Mouse (Mus musculus) limb, embryonic 10.5 days (tissue): ENCODE measurements around the gene Prom2. TPM values are rescaled to one million over a fixed set of nuclear protein-coding genes. Genes with fewer than 3 reads are reported as not detected.

Experiments
- DNase-seq: peaks from one replicate; pipeline ENCODE4 v3.0.0-alpha.2; 2017; ENCODE audit warnings: low spot score
- H3K27ac ChIP-seq: fragments of 300-500 bp; sonication (generic); 2 replicates; pipeline ENCODE4 v1.5.1; 2016; ENCODE audit warnings: mild to moderate bottlenecking
- H3K27me3 ChIP-seq: fragments of 300-500 bp; sonication (generic); 2 replicates; pipeline ENCODE4 v1.6.1; 2016; ENCODE audit warnings: low read depth, mild to moderate bottlenecking; ENCODE audit not compliant: poor library complexity, severe bottlenecking
- H3K36me3 ChIP-seq: fragments of 300-500 bp; sonication (generic); 2 replicates; pipeline ENCODE4 v1.6.1; 2016; ENCODE audit warnings: mild to moderate bottlenecking, moderate library complexity
- H3K4me1 ChIP-seq: fragments of 300-500 bp; sonication (generic); 2 replicates; pipeline ENCODE4 v1.6.1; 2016
- H3K4me3 ChIP-seq: fragments of 300-500 bp; sonication (generic); 2 replicates; pipeline ENCODE4 v1.5.1; 2016; ENCODE audit warnings: mild to moderate bottlenecking, moderate library complexity
- H3K9me3 ChIP-seq: fragments of 300-500 bp; sonication (generic); replicated peaks from 2 replicates; pipeline ENCODE4 v1.6.1; 2016; ENCODE audit warnings: mild to moderate bottlenecking
- whole genome bisulfite sequencing: fragments of 180-500 bp; shearing (Covaris S2); methylation state at CpG from one replicate; pipeline ENCODE4 v1.1.7; 2016; 5-methylcytosine and 5-hydroxymethylcytosine counted together
- polyA plus RNA-seq: library from polyadenylated mRNA; unstranded; fragments of >200 nt; fragmentation: Nextera tagmentation; extraction: Ambion mirVana; gene quantifications from 2 replicates; pipeline ENCODE4 v1.2.1, GENCODE M21; 2016

Prom2 gene
- polyA plus RNA-seq: 2.3 and 2.6 TPM in 2 replicates

- H3K27ac ChIP-seq: peak within 1 kb of the TSS; percentile 19; the same call in 1 of the 2 replicates
- H3K9me3 ChIP-seq: no peaks in the 10 kb centered on the region
- DNase-seq: peak; percentile 59
- peak within 1 kb of the TSS; percentile 36 for H3K4me3 ChIP-seq
- H3K36me3 ChIP-seq: no peaks in the 10 kb centered on the region
- WGBS: 4% methylated on average over 29 of the region's 29 CpGs
- peaks cover 82% of the 10 kb centered on the region for H3K27me3 ChIP-seq
- peaks cover 7% of the 10 kb centered on the region for H3K4me1 ChIP-seq
Measured at GRCm38 (mm10) chr2:127541185-127541584, at the start of gene Prom2. Gene Prom2, minus strand, starts transcription at chr2:127541467.

- WGBS: 83% methylated on average over 4 of the region's 4 CpGs
- peaks cover 35% of the 10 kb centered on the region for H3K4me1 ChIP-seq
- no peak overlapping the region for H3K4me3 ChIP-seq
- peaks cover 50% of the 10 kb centered on the region for H3K36me3 ChIP-seq
- no peak for DNase-seq
- no peaks in the 10 kb centered on the region for H3K27me3 ChIP-seq
- no peaks in the 10 kb centered on the region for H3K9me3 ChIP-seq
- no peak overlapping the region for H3K27ac ChIP-seq
Measured at GRCm38 (mm10) chr2:127590840-127591239, 49.6 kb upstream of the Prom2 start.

DNA sequence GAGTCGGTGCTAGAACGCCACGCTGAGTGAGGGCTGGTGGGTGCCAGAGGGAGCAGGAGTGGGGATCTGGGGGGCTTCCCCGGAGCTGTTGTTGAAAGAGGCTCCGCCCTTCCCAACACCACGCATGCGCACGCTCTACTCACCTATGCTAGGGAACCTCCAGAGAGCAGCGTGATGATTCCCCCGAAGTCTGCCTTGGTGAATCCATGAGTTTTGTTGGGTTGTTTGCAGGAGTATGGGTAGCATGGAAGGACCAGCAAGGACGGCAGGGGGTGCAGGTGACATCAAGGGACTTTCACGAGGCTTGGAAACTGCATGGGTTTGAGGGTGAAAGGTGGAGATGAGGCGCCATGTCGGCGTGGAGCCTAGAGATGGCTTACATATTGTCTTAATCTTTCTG is 48.9 kb upstream of the Prom2 start:
- H3K4me3 ChIP-seq: no peak overlapping the region; the same call in 1 of the 2 replicates
- no peak overlapping the region for H3K27ac ChIP-seq

GRCm38 (mm10) chr2:127588897-127589296 is 47.6 kb upstream of the Prom2 start:
- 90% methylated on average over 9 of the region's 9 CpGs for WGBS
- no peaks in the 10 kb centered on the region for H3K9me3 ChIP-seq
- peaks cover 42% of the 10 kb centered on the region for H3K4me1 ChIP-seq
- no peak overlapping the region for H3K4me3 ChIP-seq
- DNase-seq: no peak
- H3K27me3 ChIP-seq: no peaks in the 10 kb centered on the region
- H3K27ac ChIP-seq: no peak overlapping the region
- H3K36me3 ChIP-seq: peaks cover 31% of the 10 kb centered on the region

More for the DNA sequence above, 48.9 kb upstream of the Prom2 start:
- DNase-seq: no peak
- Histone ChIP-seq H3K27me3 (no peaks in the 10 kb centered on the region), H3K36me3 (peaks cover 44% of the 10 kb centered on the region), H3K9me3 (no peaks in the 10 kb centered on the region), H3K4me1 (peaks cover 35% of the 10 kb centered on the region)
- 78% methylated on average over 15 of the region's 15 CpGs for WGBS

GRCm38 (mm10) chr2:127587514-127587844 is 46.2 kb upstream of the Prom2 start:
- peaks cover 46% of the 10 kb centered on the region for H3K4me1 ChIP-seq
- H3K27me3 ChIP-seq: no peaks in the 10 kb centered on the region
- H3K27ac ChIP-seq: peak overlapping the region; percentile 99
- peaks cover 19% of the 10 kb centered on the region for H3K36me3 ChIP-seq
- H3K4me3 ChIP-seq: peak overlapping the region; percentile 92
- under 1% methylated on average over 22 of the region's 22 CpGs for WGBS
- DNase-seq: no peak
- no peaks in the 10 kb centered on the region for H3K9me3 ChIP-seq

DNA sequence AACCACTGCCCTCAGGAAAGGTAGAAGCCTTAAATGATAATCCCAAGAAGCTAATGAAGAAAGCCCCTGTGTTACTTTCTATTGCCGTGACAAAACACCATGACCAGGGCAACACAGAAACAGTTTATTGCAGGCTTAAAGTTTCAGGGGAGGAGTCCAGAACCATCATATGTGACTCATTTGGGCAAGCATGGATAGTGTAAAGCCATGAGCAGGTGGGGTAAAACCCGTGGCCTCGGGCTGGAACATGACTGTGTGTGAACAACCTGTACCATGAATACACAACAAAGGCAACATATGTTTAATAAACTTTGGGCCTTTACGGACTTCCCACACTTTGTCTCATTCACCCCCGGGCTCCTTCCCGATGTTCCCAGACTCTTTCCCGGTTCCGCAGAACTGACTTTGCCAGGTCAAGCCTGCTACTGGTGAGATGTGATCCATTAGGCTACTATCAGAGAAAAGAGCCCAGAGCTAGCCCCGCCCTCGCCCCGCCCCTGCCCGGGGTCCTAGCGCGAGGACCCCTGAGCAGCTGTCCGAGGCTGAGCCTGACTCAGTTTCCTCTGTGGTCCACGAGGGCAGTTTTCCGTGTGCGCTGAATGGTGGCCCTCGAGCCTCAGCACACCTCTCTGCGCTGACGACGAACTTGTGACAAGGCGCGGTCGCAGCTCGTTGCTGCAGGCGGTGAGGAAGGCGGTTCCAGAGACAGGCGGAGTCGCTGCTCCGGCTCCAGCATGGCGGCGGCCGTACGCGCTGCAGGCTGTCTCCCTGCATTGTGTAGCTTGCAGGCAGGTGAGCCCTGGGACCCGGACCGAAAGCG is 45.6 kb upstream of the Prom2 start, which contains the start of the genes Zfp661 and Mrps5:
Gene Zfp661, minus strand, starts transcription at position 401 of the 820 bp plus-strand sequence.
Gene Mrps5, plus strand, starts transcription at position 529 of the 820 bp plus-strand sequence.
- peak; percentile 92 for DNase-seq
- Histone ChIP-seq H3K36me3 (peaks cover 13% of the 10 kb centered on the region), H3K27me3 (no peaks in the 10 kb centered on the region), H3K9me3 (no peaks in the 10 kb centered on the region), H3K4me3 (peak within 1 kb of the TSS; percentile 92), H3K4me1 (peaks cover 46% of the 10 kb centered on the region), H3K27ac (peak within 1 kb of the TSS; percentile 99)
- 5% methylated on average over 39 of the region's 39 CpGs for WGBS

- Histone ChIP-seq H3K4me1 (peaks cover 37% of the 10 kb centered on the region), H3K36me3 (no peaks in the 10 kb centered on the region; the same call in 1 of the 2 replicates), H3K27me3 (no peaks in the 10 kb centered on the region), H3K9me3 (no peaks in the 10 kb centered on the region), H3K4me3 (peak overlapping the region; percentile 77), H3K27ac (peak overlapping the region; percentile 69)
- DNase-seq: peak; percentile 95
- WGBS: under 1% methylated on average over 24 of the region's 24 CpGs
Measured at GRCm38 (mm10) chr2:127584436-127584858, 43.2 kb upstream of the Prom2 start.

DNA sequence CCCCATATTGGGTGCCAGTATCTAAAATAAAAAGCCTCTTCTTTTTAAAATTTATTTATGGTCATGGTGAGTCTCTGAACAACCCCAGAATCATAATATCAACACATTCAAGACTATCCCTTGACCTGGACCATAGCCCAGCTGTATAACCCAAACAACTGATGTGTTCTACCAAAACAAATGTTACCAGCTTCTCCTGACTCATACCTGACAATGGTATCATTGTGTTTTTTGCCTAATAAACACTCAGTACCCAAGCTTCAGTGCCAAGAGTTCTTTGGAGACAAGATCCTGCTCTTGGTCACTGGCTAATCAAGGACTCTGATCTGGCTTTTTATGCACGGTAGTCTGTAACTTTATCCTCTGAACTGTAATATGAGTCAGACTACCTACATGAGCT is 32.1 kb upstream of the Prom2 start:
- Histone ChIP-seq H3K27me3 (no peaks in the 10 kb centered on the region), H3K4me1 (no peaks in the 10 kb centered on the region), H3K36me3 (peaks cover 24% of the 10 kb centered on the region), H3K27ac (no peak overlapping the region), H3K4me3 (no peak overlapping the region), H3K9me3 (no peaks in the 10 kb centered on the region)
- DNase-seq: no peak
- 67% methylated on average over 1 of the region's 1 CpGs for whole genome bisulfite sequencing

- Histone ChIP-seq H3K4me3 (peak overlapping the region; percentile 44), H3K4me1 (no peaks in the 10 kb centered on the region), H3K36me3 (no peaks in the 10 kb centered on the region), H3K27me3 (peaks cover 5% of the 10 kb centered on the region; the same call in 1 of the 2 replicates), H3K27ac (peak overlapping the region; percentile 57; the same call in 1 of the 2 replicates), H3K9me3 (no peaks in the 10 kb centered on the region)
- 21% methylated on average over 18 of the region's 18 CpGs for WGBS
- peak; percentile 89 for DNase-seq
Measured at GRCm38 (mm10) chr2:127559070-127559966, 18.1 kb upstream of the Prom2 start.

- H3K36me3 ChIP-seq: no peaks in the 10 kb centered on the region
- 49% methylated on average over 5 of the region's 5 CpGs for WGBS
- H3K27ac ChIP-seq: no peak overlapping the region
- H3K4me1 ChIP-seq: 0 out of 2 replicates have a peak, but pooled peaks cover 6% of the 10 kb centered on the region
- DNase-seq: no peak
- H3K27me3 ChIP-seq: 0 out of 2 replicates have a peak, but pooled peaks cover 2% of the 10 kb centered on the region
- H3K9me3 ChIP-seq: no peaks in the 10 kb centered on the region
- H3K4me3 ChIP-seq: no peak overlapping the region
Measured at GRCm38 (mm10) chr2:127551078-127551477, 9.8 kb upstream of the Prom2 start.

DNA sequence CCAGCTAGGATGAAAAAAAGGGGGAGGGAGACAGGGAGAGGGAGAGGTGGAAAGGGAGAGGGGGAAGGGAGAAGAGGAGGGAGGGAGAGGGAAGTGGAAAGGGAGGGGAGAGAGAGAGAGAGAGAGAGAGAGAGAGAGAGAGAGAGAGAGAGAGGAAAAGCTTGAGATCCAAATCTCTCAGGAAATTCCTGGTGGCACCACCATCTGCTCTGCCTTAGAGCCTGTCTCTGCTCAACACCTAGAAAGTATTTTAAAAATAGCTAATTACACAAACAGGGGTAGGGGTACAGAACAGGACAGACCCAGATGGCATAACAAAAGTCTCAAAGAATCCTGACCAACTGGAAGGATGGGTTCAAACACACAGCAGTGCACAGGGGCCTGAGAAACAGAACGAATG is 9.2 kb upstream of the Prom2 start:
- Histone ChIP-seq H3K27ac (no peak overlapping the region), H3K27me3 (0 out of 2 replicates have a peak, but pooled peaks cover 2% of the 10 kb centered on the region), H3K9me3 (no peaks in the 10 kb centered on the region), H3K4me3 (no peak overlapping the region), H3K36me3 (no peaks in the 10 kb centered on the region), H3K4me1 (0 out of 2 replicates have a peak, but pooled peaks cover 6% of the 10 kb centered on the region)
- DNase-seq: no peak
- 69% methylated on average over 1 of the region's 1 CpGs for WGBS

DNA sequence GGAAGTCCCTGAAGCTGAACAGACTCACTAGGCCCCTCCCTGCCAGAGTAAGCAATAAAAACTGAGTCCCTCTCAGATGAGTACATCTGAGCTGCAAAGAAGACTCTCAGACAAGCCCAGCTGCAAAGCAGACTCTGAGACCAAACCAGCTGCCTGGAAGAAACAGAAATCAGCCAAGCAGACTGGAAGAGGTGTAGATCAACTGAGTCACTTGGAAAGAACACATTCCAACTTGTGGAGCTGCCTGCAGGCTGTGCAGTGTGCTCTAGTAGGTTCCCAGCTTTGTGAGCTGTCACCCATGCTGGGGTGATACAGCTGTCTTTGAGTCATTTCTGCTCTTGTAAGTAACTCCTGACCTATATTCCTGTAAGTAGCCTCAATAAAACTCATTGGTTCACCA is 8.4 kb upstream of the Prom2 start:
- H3K9me3 ChIP-seq: no peaks in the 10 kb centered on the region
- H3K27ac ChIP-seq: no peak overlapping the region
- 0 out of 2 replicates have a peak, but pooled peaks cover 2% of the 10 kb centered on the region for H3K27me3 ChIP-seq
- DNase-seq: no peak
- H3K4me3 ChIP-seq: no peak overlapping the region
- 0 out of 2 replicates have a peak, but pooled peaks cover 6% of the 10 kb centered on the region for H3K4me1 ChIP-seq
- H3K36me3 ChIP-seq: no peaks in the 10 kb centered on the region
